10 mouse cellular contexts compared by ENCODE assay signal in the genomic region with DNA sequence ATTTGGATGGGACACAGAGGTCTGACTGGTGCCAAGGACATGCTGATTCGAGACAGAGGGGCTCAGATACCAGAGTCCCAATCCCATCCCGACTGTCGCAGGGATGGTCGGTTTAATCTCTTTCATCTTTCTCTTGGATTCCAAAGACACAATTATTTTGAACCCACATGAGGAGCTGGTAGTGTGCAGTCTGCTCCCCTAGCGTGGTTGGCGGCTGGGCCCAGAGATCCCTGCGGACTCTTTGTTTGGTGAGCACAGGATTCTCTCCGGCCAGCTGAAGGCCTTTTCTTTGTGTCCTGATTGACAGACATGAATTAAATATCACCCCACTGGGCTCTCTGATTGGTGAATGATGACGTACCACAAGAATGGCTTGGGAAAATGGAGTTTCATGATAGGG. TPM values are rescaled to one million over a fixed set of nuclear protein-coding genes. Genes with fewer than 3 reads are reported as not detected.
DNase-seq lines count a peak whose midpoint lies in the region; ATAC-seq lines count a peak whose summit lies in the region.
"Had no signal": no experiment of that assay in that cellular context is flagged by ENCODE, and none has a peak within 500 bp of the region (broad histone marks: within the 10 kb centered on the region; RNA-seq: fewer than 3 reads in every experiment).

No protein-coding gene starts in this region.

- no peaks in the 10 kb centered on the region for H3K27me3 ChIP-seq in forebrain, embryonic 11.5 days (ENCODE audit: control insufficient read depth, insufficient read depth, low read length)
- no peaks in the 10 kb centered on the region for H3K27me3 ChIP-seq in midbrain, embryonic 10.5 days (ENCODE audit: low read depth, poor library complexity, severe bottlenecking)

- H3K4me3 ChIP-seq in forebrain, embryonic 11.5 days (ENCODE audit: low read depth, low read length): no peak overlapping the region
- H3K4me3 ChIP-seq in midbrain, embryonic 10.5 days: peak overlapping the region; percentile 22; the same call in 1 of the 2 replicates
- H3K4me3 ChIP-seq: gastrocnemius, adult 2 months had no signal

- WGBS in forebrain, embryonic 11.5 days: 7% methylated on average over 9 of the region's 9 CpGs
- WGBS in midbrain, embryonic 10.5 days: 20% methylated on average over 9 of the region's 9 CpGs

- peak overlapping the region; percentile 99 for H3K27ac ChIP-seq in forebrain, embryonic 11.5 days (ENCODE audit: low read depth, low read length)
- H3K27ac ChIP-seq in midbrain, embryonic 10.5 days (replicated peaks): peak overlapping the region; percentile 96
- H3K27ac ChIP-seq: gastrocnemius, adult 2 months had no signal

- ATAC-seq in forebrain, embryonic 11.5 days (replicated peaks; ENCODE audit: low FRiP score): peak; percentile 90
- no peak for ATAC-seq in granulocyte monocyte progenitor cell, adult 5-6 weeks (replicated peaks; ENCODE audit: poor library complexity, severe bottlenecking)

- H3K9ac ChIP-seq in forebrain, embryonic 11.5 days (ENCODE audit: low read length): peak overlapping the region; percentile 64

- DNase-seq in right cerebral cortex, postnatal 4 days: peak; percentile 30
- DNase-seq in right cerebral cortex, adult 2 months (ENCODE audit: low spot score in 2 of 2): no peak
- peak; percentile 86 for DNase-seq in forebrain, embryonic 11.5 days (ENCODE audit: low spot score)
- peak; percentile 90 for DNase-seq in midbrain, embryonic 10.5 days (ENCODE audit: low spot score)
- DNase-seq in ovary, postnatal 14 days (ENCODE audit: low spot score): no peak
- no peak for DNase-seq in kidney, postnatal 4 days
- DNase-seq: gastrocnemius, adult 2 months; kidney, adult 11 months; liver had no signal

- H3K9me3 ChIP-seq in forebrain, embryonic 11.5 days (ENCODE audit: control insufficient read depth, low read length): no peaks in the 10 kb centered on the region
- H3K9me3 ChIP-seq in midbrain, embryonic 10.5 days (replicated peaks): no peaks in the 10 kb centered on the region

- H3K4me2 ChIP-seq in forebrain, embryonic 11.5 days (ENCODE audit: low read depth, low read length, severe bottlenecking): peak overlapping the region; percentile 33

- H3K4me1 ChIP-seq in forebrain, embryonic 11.5 days (replicated peaks; ENCODE audit: control insufficient read depth, insufficient read depth, low read length): peaks cover 17% of the 10 kb centered on the region; the same call in 1 of the 2 replicates
- H3K4me1 ChIP-seq in midbrain, embryonic 10.5 days: peaks cover 60% of the 10 kb centered on the region

- no peaks in the 10 kb centered on the region for H3K36me3 ChIP-seq in forebrain, embryonic 11.5 days (ENCODE audit: control insufficient read depth, insufficient read depth, low read length)
- no peaks in the 10 kb centered on the region for H3K36me3 ChIP-seq in midbrain, embryonic 10.5 days

RNA-seq across cellular contexts. Expression of gene Arhgap21, which starts 41.5 kb away (rescaled TPM):
- 56.9 and 61.2 TPM in 2 replicates for polyA plus RNA-seq in forebrain, embryonic 11.5 days (2014; fragmentation: Nextera tagmentation; extraction: Ambion mirVana)
- 28.3 and 40.4 TPM in 2 replicates for polyA plus RNA-seq in midbrain, embryonic 10.5 days (2016; fragmentation: Nextera tagmentation; extraction: Ambion mirVana)
- total RNA-seq in granulocyte monocyte progenitor cell, adult 5-6 weeks (2014; fragmentation: Nextera tagmentation): 40.6 and 58.6 TPM in 2 replicates
- total RNA-seq in granulocyte monocyte progenitor cell, adult 5-6 weeks (2017): 18.4 and 28.1 TPM in 2 replicates

Comparison
In these comparisons a context has a peak if more than half of its experiments do, and no peak if none do; other contexts are left out.
1. DNase-seq: peak in right cerebral cortex, postnatal 4 days (single experiment), forebrain, embryonic 11.5 days (single experiment) and midbrain, embryonic 10.5 days (single experiment); none in right cerebral cortex, adult 2 months (0 of 2), ovary, postnatal 14 days (single experiment) and kidney, postnatal 4 days (0 of 2).